Mouse (Mus musculus): ENCODE data around the gene Acer3.

DNA sequence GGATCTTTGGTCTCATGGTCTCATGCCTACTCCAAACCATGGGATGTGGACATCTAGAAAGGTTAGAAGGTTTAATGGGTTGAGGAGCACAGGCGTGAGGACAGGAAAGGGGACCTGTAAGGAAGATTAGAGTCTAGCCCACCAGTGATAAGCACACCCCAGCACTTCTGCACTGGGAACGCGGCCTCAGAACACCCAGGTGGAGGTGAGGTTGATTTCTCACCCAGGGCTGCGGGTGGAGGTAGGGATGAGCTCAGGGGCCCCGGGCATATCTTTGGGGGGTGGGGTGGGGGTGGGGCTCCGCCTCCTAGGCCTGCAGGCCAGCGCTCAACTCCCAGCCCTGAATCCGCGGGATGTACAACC, 143.5 kb downstream of the Acer3 start:
- TF ChIP-seq ELF1 (IDR thresholded peaks at IDR 0.05; ENCODE audit: low read depth, low read length) (no peak), CTCF (IDR thresholded peaks at IDR 0.05 in 2 of 3, conservative IDR thresholded peaks at IDR 0.05 in 1 of 3; ENCODE audit: control insufficient read depth in 1 of 3, insufficient read depth in 1 of 3, low read depth in 2 of 3, low read length in 3 of 3, poor library complexity in 1 of 3, severe bottlenecking in 1 of 3) (no peak), SMC3 (IDR thresholded peaks at IDR 0.05; ENCODE audit: low read depth, low read length) (no peak), TBP (IDR thresholded peaks at IDR 0.05; ENCODE audit: low read depth, low read length) (no peak), USF2 (IDR thresholded peaks at IDR 0.05; ENCODE audit: borderline replicate concordance in 1 of 2, insufficient read depth in 1 of 2, low read depth in 1 of 2, low read length in 2 of 2) (no peak), POLR2A (IDR thresholded peaks at IDR 0.05; ENCODE audit: control insufficient read depth in 1 of 2, insufficient read depth in 1 of 2, low read depth in 1 of 2, low read length in 2 of 2, poor library complexity in 1 of 2) (no peak), EP300 (IDR thresholded peaks at IDR 0.05; ENCODE audit: low read depth in 1 of 2, low read length in 2 of 2) (no peak), MXI1 (IDR thresholded peaks at IDR 0.05; ENCODE audit: low read depth, low read length) (no peak), CHD2 (IDR thresholded peaks at IDR 0.05; ENCODE audit: low read length) (no peak), KAT2A (conservative IDR thresholded peaks at IDR 0.05; ENCODE audit: low read depth, low read length) (no peak), ZMIZ1 (IDR thresholded peaks at IDR 0.05; ENCODE audit: low read depth, low read length) (no peak), POLR2AphosphoS2 (IDR thresholded peaks at IDR 0.05; ENCODE audit: low read length) (no peak), ZNF384 (IDR thresholded peaks at IDR 0.05; ENCODE audit: low read depth, low read length) (no peak)

Measured in MEL (cell line).